Mouse (Mus musculus): Measurements from ENCODE around the gene Zic1. TPM values are rescaled to one million over a fixed set of nuclear protein-coding genes. Genes with fewer than 3 reads are reported as not detected.

Zic1 gene
- polyA plus RNA-seq, 1 experiment from 2014 or later = 8.0 TPM

DNA sequence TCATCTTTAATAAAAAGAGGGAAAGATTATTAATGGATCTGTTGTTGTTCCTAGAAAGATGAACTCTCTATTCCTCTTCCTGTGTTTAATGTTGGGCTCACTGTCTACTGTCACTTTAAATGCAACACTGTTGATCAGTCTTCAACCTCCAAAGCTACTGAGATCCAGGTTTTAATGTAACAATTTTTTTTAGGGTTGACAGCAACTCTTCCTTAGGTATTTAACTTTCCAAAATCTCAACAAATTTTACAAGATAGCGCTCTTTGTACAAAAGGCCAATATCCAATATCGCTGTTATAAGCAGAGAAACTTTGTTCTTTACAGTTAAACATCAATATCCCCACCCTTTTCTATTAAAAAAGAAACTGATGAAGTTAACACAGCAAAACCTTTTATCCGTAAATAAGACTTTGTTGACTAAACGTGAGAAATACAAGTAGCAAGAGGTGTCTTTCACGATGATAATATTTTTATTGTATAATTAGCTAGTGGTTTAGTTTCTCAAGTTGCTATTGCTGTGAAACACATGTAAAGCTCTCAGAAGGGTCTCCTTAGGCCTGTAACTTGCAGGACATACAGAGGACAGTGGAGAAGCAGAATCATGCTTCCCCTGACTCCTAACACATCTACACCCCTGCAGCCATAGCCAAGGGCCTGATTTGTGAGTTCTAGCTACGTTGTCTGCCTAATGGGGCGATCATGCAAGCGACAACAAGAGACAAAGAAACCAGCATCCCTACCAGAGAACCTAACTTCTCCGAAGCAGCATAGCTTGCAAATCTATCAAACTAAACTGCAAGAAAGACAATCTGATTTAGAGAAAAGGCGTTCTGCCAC is 6.5 kb downstream of the Zic1 start:
- no peaks in the 10 kb centered on the region for H3K36me3 ChIP-seq (ENCODE audit: control insufficient read depth, insufficient read depth)
- no peak for ATAC-seq
- peaks cover 26% of the 10 kb centered on the region for H3K27me3 ChIP-seq (replicated peaks; ENCODE audit: control insufficient read depth, insufficient read depth, low read length)
- H3K4me2 ChIP-seq (ENCODE audit: low read length) = peak overlapping the region; percentile 40
- H3K27ac ChIP-seq (ENCODE audit: low read length) = no peak overlapping the region
- WGBS = 34% methylated on average over 10 of the region's 10 CpGs
- peaks cover 23% of the 10 kb centered on the region for H3K4me1 ChIP-seq (replicated peaks; ENCODE audit: control insufficient read depth, insufficient read depth, low read length)
- H3K9me3 ChIP-seq (ENCODE audit: control insufficient read depth, low read length) = no peaks in the 10 kb centered on the region
- 0 out of 2 replicates have a peak overlapping the region, but pooled peaks have one; percentile 8 for H3K9ac ChIP-seq (replicated peaks; ENCODE audit: low read depth, low read length)
- H3K4me3 ChIP-seq (replicated peaks; ENCODE audit: low read length) = peak overlapping the region; percentile 28

DNA sequence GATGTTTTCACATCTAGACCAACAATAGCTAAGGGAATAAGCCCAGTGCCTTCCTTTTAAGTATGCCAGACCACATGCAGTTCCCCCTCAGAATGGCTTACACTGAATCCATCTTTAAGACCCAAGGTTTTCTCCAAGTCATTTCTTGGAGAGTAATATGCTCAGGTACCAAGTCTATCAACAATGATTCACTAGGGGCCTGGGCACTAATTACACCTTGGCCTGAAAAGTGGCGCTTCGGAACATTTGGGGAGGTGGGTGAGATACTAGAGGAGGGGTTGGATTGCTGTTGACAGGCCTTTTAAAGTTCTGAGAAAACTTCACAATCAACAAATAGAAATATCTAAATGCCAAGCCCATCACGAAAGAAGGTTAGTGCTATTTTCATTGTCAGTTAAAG is 8.3 kb downstream of the Zic1 start:
- Histone ChIP-seq H3K4me2 (ENCODE audit: low read length) (peak overlapping the region; percentile 2; the same call in 1 of the 2 replicates), H3K36me3 (ENCODE audit: control insufficient read depth, insufficient read depth) (no peaks in the 10 kb centered on the region), H3K4me1 (replicated peaks; ENCODE audit: control insufficient read depth, insufficient read depth, low read length) (peaks cover 25% of the 10 kb centered on the region), H3K27ac (ENCODE audit: low read length) (0 out of 2 replicates have a peak overlapping the region, but pooled peaks have one; percentile 1), H3K4me3 (replicated peaks; ENCODE audit: low read length) (no peak overlapping the region), H3K27me3 (replicated peaks; ENCODE audit: control insufficient read depth, insufficient read depth, low read length) (peaks cover 27% of the 10 kb centered on the region), H3K9me3 (ENCODE audit: control insufficient read depth, low read length) (no peaks in the 10 kb centered on the region), H3K9ac (replicated peaks; ENCODE audit: low read depth, low read length) (no peak overlapping the region)
- no peak for ATAC-seq
- 38% methylated on average over 3 of the region's 3 CpGs for WGBS

DNA sequence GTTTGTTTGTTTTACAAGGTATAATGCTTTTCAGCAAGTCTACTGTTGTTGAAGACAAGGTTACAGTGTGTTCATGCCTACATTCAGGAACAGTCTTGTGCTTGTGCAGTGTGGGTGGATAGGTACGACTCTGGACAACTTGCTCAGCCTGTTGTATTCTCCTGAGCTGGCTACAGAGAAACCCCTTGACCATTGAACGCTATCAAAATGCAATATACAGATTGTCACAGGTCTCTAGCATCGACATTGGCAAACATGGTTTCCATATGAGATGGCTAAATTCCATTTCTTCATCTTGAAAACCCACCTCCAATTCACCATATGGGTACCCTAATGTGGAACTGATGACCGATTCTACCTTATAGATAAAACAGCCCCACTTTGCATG is 9.3 kb downstream of the Zic1 start:
- Histone ChIP-seq H3K27me3 (replicated peaks; ENCODE audit: control insufficient read depth, insufficient read depth, low read length) (peaks cover 34% of the 10 kb centered on the region), H3K36me3 (ENCODE audit: control insufficient read depth, insufficient read depth) (no peaks in the 10 kb centered on the region), H3K27ac (ENCODE audit: low read length) (peak overlapping the region; percentile 61), H3K4me3 (replicated peaks; ENCODE audit: low read length) (no peak overlapping the region), H3K9me3 (ENCODE audit: control insufficient read depth, low read length) (no peaks in the 10 kb centered on the region), H3K4me2 (ENCODE audit: low read length) (peak overlapping the region; percentile 11), H3K9ac (replicated peaks; ENCODE audit: low read depth, low read length) (no peak overlapping the region), H3K4me1 (replicated peaks; ENCODE audit: control insufficient read depth, insufficient read depth, low read length) (peaks cover 17% of the 10 kb centered on the region)
- no peak for ATAC-seq
- 22% methylated on average over 4 of the region's 4 CpGs for WGBS

DNA sequence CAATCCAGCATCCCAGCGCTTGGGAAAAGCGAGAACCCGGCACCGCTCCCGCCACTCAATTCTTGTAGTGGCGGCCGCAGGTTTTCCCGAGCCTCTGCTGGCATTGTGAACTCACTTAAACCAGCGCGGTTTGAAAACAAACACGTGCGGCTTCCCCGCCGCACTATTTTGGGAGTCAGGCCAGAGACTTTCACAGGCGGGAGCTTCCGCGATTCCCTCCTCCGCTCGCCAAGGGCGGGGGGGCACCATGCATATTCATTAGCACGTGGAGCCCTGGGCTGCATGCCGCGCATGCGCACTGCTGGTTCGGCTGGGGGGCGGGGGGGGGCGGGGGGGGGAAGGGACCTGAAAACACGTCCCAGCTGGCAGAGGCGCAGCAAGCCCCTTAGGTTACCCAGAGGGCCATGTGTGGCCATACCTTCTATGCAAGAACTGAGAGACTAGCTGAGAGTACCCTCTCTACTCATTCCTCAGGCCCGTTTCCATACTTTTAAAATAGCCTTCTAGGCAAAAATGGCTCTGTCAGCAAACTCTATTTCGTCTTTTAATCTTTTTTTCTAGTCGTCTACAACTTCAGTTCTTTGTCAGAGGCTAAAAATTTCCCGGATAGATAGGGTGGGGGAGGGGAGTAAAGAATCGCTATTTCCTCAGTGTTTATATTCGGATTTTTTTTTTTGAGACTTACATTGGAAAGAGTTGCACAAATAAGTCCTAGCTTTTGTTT is 9.8 kb downstream of the Zic1 start:
- Histone ChIP-seq H3K27me3 (replicated peaks; ENCODE audit: control insufficient read depth, insufficient read depth, low read length) (peaks cover 40% of the 10 kb centered on the region), H3K27ac (ENCODE audit: low read length) (peak overlapping the region; percentile 66), H3K4me1 (replicated peaks; ENCODE audit: control insufficient read depth, insufficient read depth, low read length) (peaks cover 18% of the 10 kb centered on the region), H3K9me3 (ENCODE audit: control insufficient read depth, low read length) (no peaks in the 10 kb centered on the region), H3K4me3 (replicated peaks; ENCODE audit: low read length) (peak overlapping the region; percentile 35), H3K9ac (replicated peaks; ENCODE audit: low read depth, low read length) (peak overlapping the region; percentile 27; the same call in 1 of the 2 replicates), H3K36me3 (ENCODE audit: control insufficient read depth, insufficient read depth) (no peaks in the 10 kb centered on the region), H3K4me2 (ENCODE audit: low read length) (peak overlapping the region; percentile 58)
- peak; percentile 79 for ATAC-seq
- WGBS = under 1% methylated on average over 31 of the region's 35 CpGs

DNA sequence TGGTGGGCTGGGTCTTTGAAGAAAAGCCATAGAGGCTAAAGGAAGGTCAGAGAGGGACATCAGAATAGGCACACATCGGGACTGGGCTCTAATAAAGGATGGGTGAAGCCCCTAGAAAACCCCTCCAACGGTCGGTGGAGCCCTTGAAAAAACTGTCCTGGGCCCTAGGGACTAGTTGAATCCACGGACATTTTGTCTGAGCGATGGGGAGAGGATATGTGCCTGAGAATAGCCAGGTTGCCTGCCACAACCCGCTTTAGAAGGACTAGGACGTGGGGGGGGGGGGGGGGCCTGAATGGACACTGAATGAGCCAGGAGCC is 10.4 kb downstream of the Zic1 start:
- peak; percentile 18 for ATAC-seq
- 2% methylated on average over 7 of the region's 7 CpGs for WGBS
- H3K4me3 ChIP-seq (replicated peaks; ENCODE audit: low read length) = peak overlapping the region; percentile 35
- H3K4me1 ChIP-seq (replicated peaks; ENCODE audit: control insufficient read depth, insufficient read depth, low read length) = peaks cover 19% of the 10 kb centered on the region
- peak overlapping the region; percentile 58 for H3K4me2 ChIP-seq (ENCODE audit: low read length)
- H3K27me3 ChIP-seq (replicated peaks; ENCODE audit: control insufficient read depth, insufficient read depth, low read length) = peaks cover 44% of the 10 kb centered on the region
- H3K27ac ChIP-seq (ENCODE audit: low read length) = peak overlapping the region; percentile 65
- no peaks in the 10 kb centered on the region for H3K9me3 ChIP-seq (ENCODE audit: control insufficient read depth, low read length)
- peak overlapping the region; percentile 27 for H3K9ac ChIP-seq (replicated peaks; ENCODE audit: low read depth, low read length)
- H3K36me3 ChIP-seq (ENCODE audit: control insufficient read depth, insufficient read depth) = no peaks in the 10 kb centered on the region

DNA sequence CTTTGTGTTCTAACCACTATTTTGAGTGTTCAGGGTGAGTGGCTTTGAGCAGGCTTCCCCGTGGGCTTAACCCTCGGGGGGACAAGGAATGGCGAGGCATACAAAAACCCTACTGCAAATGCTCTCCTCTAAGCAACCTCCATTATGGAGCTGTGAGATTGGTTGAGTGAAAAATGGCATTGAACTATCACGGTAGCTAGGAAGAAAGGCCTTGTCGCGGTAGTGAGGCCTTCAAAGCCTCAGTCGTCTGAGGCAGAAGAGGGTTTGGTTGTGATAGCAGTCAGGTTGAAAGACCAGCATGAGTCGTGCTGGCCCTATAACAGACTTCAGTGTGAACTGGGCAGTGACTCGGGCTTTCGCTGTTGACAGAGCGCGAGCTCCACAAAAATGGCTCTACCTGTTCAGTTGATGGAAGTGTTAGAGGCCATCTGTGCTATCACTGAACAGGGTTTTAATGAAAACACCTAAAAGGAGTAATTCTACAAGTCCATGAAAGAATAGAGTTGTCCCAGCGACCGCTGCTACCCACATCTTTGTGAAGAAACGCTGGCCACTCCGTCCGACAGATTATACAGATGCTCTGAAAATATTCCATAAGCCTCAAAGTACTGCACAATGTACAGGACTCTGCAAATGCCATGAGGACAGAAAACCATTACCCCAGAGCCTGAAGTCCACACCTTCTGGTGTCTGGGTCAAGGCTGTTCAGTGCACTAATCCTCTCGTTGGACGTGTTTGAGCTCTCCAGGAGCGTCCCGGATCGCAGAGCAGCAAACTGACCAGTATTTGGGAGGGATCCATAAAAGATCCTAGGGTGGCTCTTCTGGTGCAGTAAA is 11.0 kb downstream of the Zic1 start:
- peak; percentile 2 for ATAC-seq
- H3K9me3 ChIP-seq (ENCODE audit: control insufficient read depth, low read length) = no peaks in the 10 kb centered on the region
- H3K27me3 ChIP-seq (replicated peaks; ENCODE audit: control insufficient read depth, insufficient read depth, low read length) = peaks cover 43% of the 10 kb centered on the region
- peaks cover 19% of the 10 kb centered on the region for H3K4me1 ChIP-seq (replicated peaks; ENCODE audit: control insufficient read depth, insufficient read depth, low read length)
- peak overlapping the region; percentile 58 for H3K4me2 ChIP-seq (ENCODE audit: low read length)
- H3K27ac ChIP-seq (ENCODE audit: low read length) = peak overlapping the region; percentile 65
- WGBS = 27% methylated on average over 22 of the region's 22 CpGs
- peak overlapping the region; percentile 27 for H3K9ac ChIP-seq (replicated peaks; ENCODE audit: low read depth, low read length)
- H3K4me3 ChIP-seq (replicated peaks; ENCODE audit: low read length) = no peak overlapping the region; the same call in 1 of the 2 replicates
- H3K36me3 ChIP-seq (ENCODE audit: control insufficient read depth, insufficient read depth) = no peaks in the 10 kb centered on the region

DNA sequence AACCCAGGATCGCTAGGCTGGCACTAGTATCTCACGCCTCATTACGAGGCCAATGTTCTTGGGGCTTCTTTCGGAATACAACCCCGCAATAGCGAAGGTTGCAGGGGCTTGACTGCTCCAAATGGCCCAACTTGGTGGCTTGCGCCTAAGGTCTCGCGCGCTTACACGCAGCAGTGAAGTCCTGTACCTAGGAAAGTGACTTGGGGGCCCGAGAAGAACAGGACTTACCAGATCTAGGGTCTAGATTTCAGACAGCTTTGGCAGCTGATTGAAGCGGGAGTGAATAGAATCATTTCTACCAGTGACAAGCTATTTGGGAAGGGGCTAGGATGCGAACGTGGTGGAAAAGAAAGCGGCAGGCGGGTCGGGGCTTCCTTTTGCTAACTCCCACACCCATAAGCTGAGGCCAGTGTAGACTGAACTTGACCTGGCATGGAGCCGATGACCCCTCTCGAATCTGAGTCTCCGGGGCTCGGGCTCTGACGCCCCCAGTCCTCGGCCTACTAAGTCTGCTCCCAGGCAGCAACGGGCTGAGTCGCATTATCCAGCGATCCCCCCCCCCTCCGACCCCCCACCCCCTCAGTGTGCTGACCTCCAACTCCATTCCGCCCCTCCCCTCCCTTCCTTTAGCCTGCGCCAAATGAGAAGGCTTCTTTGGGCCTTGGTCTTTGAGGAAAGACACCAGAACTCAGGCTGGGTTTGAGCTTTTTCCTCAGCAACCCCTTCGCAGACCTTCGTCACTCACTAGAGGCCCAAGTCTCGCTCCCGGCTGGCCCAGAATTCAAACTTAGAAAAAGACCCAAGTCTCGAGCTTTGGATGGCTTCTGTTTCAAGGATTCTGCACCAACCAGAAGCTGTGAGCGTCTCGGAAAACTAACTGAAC is 11.8 kb downstream of the Zic1 start:
- Histone ChIP-seq H3K27me3 (replicated peaks; ENCODE audit: control insufficient read depth, insufficient read depth, low read length) (peaks cover 39% of the 10 kb centered on the region), H3K9me3 (ENCODE audit: control insufficient read depth, low read length) (no peaks in the 10 kb centered on the region), H3K4me3 (replicated peaks; ENCODE audit: low read length) (0 out of 2 replicates have a peak overlapping the region, but pooled peaks have one; percentile 3), H3K36me3 (ENCODE audit: control insufficient read depth, insufficient read depth) (no peaks in the 10 kb centered on the region), H3K27ac (ENCODE audit: low read length) (peak overlapping the region; percentile 60; the same call in 1 of the 2 replicates), H3K4me2 (ENCODE audit: low read length) (peak overlapping the region; percentile 58), H3K4me1 (replicated peaks; ENCODE audit: control insufficient read depth, insufficient read depth, low read length) (peaks cover 19% of the 10 kb centered on the region), H3K9ac (replicated peaks; ENCODE audit: low read depth, low read length) (peak overlapping the region; percentile 0; the same call in 1 of the 2 replicates)
- no peak for ATAC-seq
- WGBS = 17% methylated on average over 36 of the region's 37 CpGs

DNA sequence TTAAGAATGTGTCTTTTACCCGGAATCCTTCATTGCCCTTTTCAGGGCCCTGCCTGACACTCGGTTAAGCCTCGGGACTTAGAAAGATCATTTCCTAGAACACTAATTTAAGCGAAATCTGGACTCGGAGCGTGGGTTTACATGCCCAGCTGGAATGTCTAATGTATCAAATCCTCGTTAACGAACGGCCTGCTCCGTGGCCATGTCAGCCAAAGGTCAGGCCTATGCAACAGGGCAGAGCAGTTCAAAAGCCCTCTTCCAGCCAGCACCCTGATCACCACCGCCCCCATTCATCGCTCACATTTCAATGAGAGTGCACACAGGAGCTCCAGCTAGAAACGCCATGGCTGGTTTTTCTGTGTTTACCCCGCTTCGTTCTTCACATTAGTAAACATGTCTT is 12.8 kb downstream of the Zic1 start:
- H3K36me3 ChIP-seq (ENCODE audit: control insufficient read depth, insufficient read depth) = no peaks in the 10 kb centered on the region
- H3K4me3 ChIP-seq (replicated peaks; ENCODE audit: low read length) = peak overlapping the region; percentile 11; the same call in 1 of the 2 replicates
- H3K27ac ChIP-seq (ENCODE audit: low read length) = peak overlapping the region; percentile 58; the same call in 1 of the 2 replicates
- WGBS = 11% methylated on average over 15 of the region's 15 CpGs
- H3K27me3 ChIP-seq (replicated peaks; ENCODE audit: control insufficient read depth, insufficient read depth, low read length) = peaks cover 37% of the 10 kb centered on the region
- H3K9me3 ChIP-seq (ENCODE audit: control insufficient read depth, low read length) = no peaks in the 10 kb centered on the region
- H3K9ac ChIP-seq (replicated peaks; ENCODE audit: low read depth, low read length) = peak overlapping the region; percentile 35; the same call in 1 of the 2 replicates
- peaks cover 19% of the 10 kb centered on the region for H3K4me1 ChIP-seq (replicated peaks; ENCODE audit: control insufficient read depth, insufficient read depth, low read length)
- ATAC-seq = no peak
- peak overlapping the region; percentile 38 for H3K4me2 ChIP-seq (ENCODE audit: low read length)
